Mouse (Mus musculus): ENCODE measurements around the gene Nanos2. TPM values are rescaled to one million over a fixed set of nuclear protein-coding genes. Genes with fewer than 3 reads are reported as not detected.

Gene Nanos2
- polyA plus RNA-seq, 1 experiment from 2014 or later, result not detected

DNA sequence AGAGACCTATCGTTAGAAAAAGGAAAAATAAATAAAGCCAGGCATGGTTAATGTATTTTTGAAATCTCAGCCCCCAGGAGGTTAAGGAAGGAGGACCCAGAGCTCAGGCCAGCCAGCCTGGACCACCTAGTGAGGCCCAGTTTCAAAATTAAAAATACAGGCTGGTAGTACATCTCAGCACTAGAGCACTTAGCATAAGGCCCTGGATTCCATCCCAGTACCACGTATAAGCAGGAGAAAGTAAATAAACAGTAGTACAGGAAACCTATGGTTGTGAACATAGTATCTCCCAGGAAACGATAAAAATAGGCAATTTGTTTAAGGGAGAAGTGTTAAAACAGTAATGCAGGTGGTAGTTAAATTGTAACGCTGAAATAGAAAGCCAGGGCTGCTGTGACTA lies 14.9 kb downstream of the Nanos2 start:
- peaks cover 4% of the 10 kb centered on the region; the same call in 1 of the 2 replicates for H3K36me3 ChIP-seq (ENCODE audit: inconsistent target)
- peak overlapping the region; percentile 42 for H3K4me3 ChIP-seq (ENCODE audit: inconsistent target)
- 26% methylated on average over 4 of the region's 4 CpGs for WGBS (ENCODE audit: missing documents)
- H3K27ac ChIP-seq, result peak overlapping the region; percentile 68
- peaks cover 49% of the 10 kb centered on the region for H3K79me2 ChIP-seq (ENCODE audit: inconsistent target)

DNA sequence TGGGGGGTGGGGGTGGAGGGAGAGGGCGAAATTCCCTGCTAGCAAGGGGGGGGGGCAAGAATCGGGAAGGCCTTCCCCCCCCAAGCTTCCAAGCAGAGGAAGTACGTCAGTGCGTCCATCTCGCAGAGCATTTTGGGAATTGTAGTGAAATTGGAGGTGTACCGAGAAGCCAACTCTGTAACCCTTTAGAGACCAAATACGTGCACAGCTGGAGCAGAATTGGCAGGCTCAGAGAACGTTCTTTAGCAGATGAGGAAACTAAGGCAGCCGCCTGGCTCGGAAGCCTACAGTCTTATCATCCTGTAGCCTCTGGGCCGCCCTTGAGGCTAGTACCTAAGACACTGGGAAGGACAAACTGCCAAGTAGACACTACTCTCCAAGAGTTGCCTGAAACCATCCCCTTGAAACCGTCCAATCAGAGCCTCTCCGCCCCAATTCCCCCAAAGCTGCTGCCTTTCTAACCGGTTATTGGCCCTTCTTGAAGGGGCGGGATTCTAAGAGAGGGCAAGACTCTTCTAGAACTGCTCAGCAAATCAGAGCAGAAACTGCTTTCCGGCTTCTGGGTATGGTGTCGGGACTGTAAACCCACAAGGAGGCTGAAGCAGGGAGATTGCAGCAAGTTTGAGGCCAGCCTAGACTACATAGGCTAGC lies 15.8 kb downstream of the Nanos2 start:
- peak overlapping the region; percentile 68 for H3K27ac ChIP-seq
- WGBS (ENCODE audit: missing documents), result 2% methylated on average over 15 of the region's 17 CpGs
- peak overlapping the region; percentile 42 for H3K4me3 ChIP-seq (ENCODE audit: inconsistent target)
- peaks cover 49% of the 10 kb centered on the region for H3K79me2 ChIP-seq (ENCODE audit: inconsistent target)
- no peaks in the 10 kb centered on the region for H3K36me3 ChIP-seq (ENCODE audit: inconsistent target)

DNA sequence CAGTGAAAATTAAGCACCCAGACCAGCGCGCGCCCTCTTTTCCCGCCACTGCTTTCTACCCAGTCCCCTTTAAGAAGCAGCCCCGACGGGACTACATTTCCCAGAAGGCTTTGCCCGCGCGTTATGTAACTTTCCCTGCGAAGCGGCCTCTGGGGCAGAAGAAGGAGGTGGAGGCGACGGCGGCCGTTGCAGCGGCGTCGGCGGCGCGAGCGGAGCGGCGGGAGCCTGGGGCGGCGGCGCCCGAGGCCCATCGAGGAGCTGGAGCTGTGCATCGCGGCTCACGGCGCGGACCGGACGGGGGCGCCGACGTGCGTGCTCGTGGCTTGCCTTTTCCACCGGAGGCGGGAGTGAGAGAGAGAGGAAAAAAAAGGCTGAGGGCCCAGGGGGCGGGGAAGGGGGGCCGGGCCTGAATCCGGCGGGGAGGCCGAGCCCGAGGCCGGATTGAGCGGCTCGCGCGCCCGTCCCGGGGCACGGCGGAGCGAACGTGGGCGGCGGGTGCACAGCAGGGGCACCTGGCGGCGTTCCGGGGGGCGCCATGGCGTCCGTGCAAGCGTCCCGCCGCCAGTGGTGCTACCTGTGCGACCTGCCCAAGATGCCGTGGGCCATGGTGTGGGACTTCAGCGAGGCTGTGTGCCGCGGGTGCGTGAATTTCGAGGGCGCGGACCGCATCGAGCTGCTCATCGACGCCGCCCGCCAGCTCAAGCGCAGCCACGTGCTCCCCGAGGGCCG lies 16.9 kb downstream of the Nanos2 start, which contains the start of gene Irf2bp1:
Irf2bp1 (plus strand) TSS at position 143 of the 729 bp plus-strand sequence.
- under 1% methylated on average over 60 of the region's 90 CpGs for WGBS (ENCODE audit: missing documents)
- no peaks in the 10 kb centered on the region for H3K36me3 ChIP-seq (ENCODE audit: inconsistent target)
- peaks cover 44% of the 10 kb centered on the region for H3K79me2 ChIP-seq (ENCODE audit: inconsistent target)
- H3K4me3 ChIP-seq (ENCODE audit: inconsistent target), result peak within 1 kb of the TSS; percentile 42
- H3K27ac ChIP-seq, result peak within 1 kb of the TSS; percentile 68

DNA sequence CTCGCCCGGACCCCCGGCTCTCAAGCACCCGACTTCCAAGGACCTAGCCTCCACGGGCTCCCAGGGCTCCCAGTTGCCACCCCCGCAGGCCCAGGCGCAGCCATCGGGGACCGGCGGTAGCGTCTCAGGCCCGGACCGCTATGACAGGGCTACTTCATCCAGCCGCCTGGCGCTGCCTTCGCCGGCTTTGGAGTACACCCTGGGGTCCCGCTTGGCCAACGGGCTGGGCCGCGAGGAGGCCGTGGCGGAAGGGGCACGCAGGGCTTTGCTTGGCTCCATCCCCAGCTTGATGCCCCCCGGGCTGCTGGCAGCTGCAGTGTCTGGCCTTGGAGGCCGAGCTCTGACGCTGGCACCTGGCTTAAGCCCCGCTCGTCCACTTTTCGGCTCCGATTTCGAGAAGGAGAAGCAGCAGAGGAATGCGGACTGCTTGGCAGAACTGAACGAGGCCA lies 17.5 kb downstream of the Nanos2 start:
- 21% methylated on average over 34 of the region's 34 CpGs for WGBS (ENCODE audit: missing documents)
- no peak overlapping the region for H3K4me3 ChIP-seq (ENCODE audit: inconsistent target)
- H3K79me2 ChIP-seq (ENCODE audit: inconsistent target), result peaks cover 38% of the 10 kb centered on the region
- H3K27ac ChIP-seq, result no peak overlapping the region
- H3K36me3 ChIP-seq (ENCODE audit: inconsistent target), result no peaks in the 10 kb centered on the region

DNA sequence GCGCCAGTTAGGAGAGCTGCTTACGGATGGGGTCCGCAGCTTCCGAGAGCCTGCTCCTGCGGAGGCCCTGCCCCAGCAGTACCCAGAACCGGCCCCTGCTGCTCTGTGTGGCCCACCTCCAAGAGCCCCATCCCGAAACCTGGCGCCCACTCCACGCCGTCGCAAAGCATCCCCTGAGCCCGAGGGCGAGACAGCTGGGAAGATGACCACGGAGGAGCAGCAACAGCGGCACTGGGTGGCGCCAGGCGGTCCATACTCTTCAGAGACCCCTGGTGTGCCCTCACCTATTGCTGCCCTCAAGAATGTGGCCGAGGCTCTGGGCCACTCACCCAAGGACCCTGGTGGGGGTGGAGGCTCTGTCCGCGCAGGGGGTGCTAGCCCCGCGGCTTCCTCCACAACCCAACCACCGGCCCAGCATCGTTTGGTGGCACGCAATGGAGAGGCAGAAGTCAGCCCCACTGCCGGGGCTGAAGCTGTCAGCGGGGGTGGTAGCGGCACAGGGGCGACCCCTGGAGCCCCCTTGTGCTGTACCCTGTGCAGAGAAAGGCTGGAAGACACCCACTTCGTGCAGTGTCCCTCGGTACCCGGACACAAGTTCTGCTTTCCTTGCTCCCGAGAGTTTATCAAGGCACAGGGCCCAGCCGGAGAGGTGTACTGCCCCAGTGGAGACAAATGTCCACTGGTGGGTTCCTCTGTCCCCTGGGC lies 18.4 kb downstream of the Nanos2 start:
- H3K79me2 ChIP-seq (ENCODE audit: inconsistent target), result peaks cover 29% of the 10 kb centered on the region
- H3K4me3 ChIP-seq (ENCODE audit: inconsistent target), result no peak overlapping the region
- 91% methylated on average over 34 of the region's 34 CpGs for WGBS (ENCODE audit: missing documents)
- H3K27ac ChIP-seq, result no peak overlapping the region
- no peaks in the 10 kb centered on the region for H3K36me3 ChIP-seq (ENCODE audit: inconsistent target)

DNA sequence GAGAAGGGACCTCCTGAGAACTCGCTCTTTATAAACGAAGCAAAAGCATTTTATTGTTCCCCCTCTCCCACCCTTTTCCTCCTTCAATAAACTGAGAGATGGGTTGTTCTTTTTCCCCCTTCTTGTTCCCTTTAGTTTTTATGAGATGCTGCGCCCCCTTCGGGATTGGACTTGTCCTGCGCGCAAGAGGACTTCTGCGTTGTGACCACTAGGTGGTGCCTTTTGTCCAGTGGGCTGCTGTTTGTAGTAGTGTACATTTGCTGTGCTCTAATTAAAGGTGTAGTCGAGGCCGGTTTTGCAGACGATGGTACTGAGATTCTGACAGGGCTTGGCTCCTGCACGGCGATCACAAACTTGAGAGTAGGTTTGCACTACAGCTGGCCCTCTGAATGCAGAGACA lies 19.3 kb downstream of the Nanos2 start:
- Histone ChIP-seq H3K4me3 (ENCODE audit: inconsistent target) (no peak overlapping the region), H3K79me2 (ENCODE audit: inconsistent target) (peaks cover 20% of the 10 kb centered on the region), H3K36me3 (ENCODE audit: inconsistent target) (no peaks in the 10 kb centered on the region), H3K27ac (no peak overlapping the region)
- 6% methylated on average over 12 of the region's 12 CpGs for WGBS (ENCODE audit: missing documents)

DNA sequence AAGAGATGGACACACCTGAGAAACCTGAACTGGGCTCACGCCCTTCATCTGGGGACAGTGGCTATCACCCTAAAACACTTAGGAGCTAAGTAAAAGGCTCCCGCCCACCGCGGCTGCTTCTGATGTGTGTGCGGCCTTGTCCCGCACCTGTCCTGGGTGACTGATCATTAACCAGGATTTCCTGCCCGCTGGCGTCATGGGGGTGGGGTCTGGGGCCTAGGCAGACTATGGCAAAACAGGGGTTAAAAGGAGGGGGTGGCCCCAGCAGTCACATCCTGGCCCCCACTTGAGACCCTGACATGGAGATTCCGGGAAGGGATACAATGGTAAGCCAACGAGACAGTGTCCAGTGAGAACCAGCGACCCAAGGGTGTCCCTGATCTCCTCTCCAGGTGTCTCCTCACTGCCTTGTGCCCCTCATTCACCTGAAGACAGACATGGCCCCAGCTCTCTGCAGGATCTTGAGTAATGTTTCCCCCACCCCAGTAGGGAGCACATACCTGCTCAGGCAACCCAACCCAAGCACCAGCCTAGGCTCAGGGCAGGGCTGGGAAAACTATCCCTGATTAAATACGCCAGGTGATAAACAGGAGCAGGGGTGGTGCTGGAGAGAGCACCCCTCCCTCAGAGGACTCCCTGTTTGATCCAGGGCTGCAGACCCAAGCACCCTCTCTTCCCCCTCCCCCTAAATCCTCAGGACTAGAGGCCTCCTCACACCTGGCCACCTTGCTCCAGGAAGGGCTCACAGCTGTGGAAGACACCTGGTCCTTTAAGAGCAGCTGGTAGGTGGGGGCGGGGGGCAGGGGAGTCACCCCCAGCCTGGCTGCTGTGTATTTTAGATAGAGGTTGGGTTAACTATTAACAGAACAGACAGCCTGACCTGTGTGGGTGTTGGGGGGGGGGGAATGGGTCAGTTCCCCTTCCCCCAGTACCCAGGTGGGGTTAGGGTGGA lies 20.1 kb downstream of the Nanos2 start:
- 84% methylated on average over 13 of the region's 13 CpGs for WGBS (ENCODE audit: missing documents)
- H3K36me3 ChIP-seq (ENCODE audit: inconsistent target), result no peaks in the 10 kb centered on the region
- peaks cover 16% of the 10 kb centered on the region for H3K79me2 ChIP-seq (ENCODE audit: inconsistent target)
- no peak overlapping the region for H3K27ac ChIP-seq
- no peak overlapping the region for H3K4me3 ChIP-seq (ENCODE audit: inconsistent target)

DNA sequence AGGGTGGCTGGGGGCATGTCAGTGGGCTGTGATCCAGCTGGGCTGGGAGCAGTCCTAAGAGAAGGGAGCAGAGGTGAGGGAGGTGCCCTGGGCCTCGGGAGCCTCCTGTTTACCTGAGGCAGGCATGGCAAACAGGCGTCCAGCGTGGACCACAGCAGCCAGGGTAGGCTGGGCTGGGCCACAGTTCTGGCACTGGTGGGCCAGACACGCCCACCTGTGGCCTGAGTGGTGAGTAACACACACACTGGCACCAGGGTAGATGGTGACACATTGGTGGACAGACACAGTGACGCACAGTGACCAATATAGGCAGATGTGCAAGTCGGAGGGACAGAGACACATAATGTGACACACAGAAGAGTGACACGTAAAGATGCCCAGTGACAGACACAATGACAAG lies 23.4 kb downstream of the Nanos2 start:
- WGBS (ENCODE audit: missing documents), result 85% methylated on average over 7 of the region's 7 CpGs
- Histone ChIP-seq H3K36me3 (ENCODE audit: inconsistent target) (no peaks in the 10 kb centered on the region), H3K27ac (no peak overlapping the region), H3K79me2 (ENCODE audit: inconsistent target) (peaks cover 7% of the 10 kb centered on the region; the same call in 1 of the 2 replicates), H3K4me3 (ENCODE audit: inconsistent target) (no peak overlapping the region)

DNA sequence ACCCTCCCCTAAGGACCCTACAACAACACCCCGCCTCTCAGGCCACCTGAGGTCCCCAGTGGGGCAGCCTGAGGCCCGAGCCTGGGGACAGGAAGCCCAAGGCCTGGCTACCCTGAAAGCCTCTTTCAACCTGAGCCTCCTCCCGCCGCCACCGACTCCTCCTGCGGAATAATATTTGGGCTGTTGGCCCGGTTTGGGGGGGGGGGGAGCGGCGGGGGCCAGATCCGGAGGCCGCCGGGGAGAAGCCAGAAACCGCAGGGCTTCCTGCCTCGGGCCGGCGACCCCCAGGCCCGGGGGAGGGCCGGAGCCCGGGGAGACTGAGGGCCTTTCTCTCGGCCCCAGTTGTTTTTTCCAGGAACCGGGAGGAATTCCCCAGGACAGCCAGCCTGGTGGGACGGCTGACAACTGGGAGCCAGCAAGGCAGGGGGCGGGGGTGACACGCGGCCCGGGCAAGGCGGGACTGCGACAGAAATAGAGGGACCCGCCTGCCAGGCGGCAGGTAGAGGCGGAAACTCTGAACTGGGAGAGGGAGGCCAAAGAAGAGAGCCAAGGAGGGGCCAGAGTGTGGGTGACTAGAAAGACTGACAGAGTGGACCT lies 24.9 kb downstream of the Nanos2 start:
- no peak overlapping the region for H3K4me3 ChIP-seq (ENCODE audit: inconsistent target)
- H3K27ac ChIP-seq, result no peak overlapping the region
- no peaks in the 10 kb centered on the region for H3K36me3 ChIP-seq (ENCODE audit: inconsistent target)
- no peaks in the 10 kb centered on the region for H3K79me2 ChIP-seq (ENCODE audit: inconsistent target)
- 8% methylated on average over 30 of the region's 31 CpGs for WGBS (ENCODE audit: missing documents)

DNA sequence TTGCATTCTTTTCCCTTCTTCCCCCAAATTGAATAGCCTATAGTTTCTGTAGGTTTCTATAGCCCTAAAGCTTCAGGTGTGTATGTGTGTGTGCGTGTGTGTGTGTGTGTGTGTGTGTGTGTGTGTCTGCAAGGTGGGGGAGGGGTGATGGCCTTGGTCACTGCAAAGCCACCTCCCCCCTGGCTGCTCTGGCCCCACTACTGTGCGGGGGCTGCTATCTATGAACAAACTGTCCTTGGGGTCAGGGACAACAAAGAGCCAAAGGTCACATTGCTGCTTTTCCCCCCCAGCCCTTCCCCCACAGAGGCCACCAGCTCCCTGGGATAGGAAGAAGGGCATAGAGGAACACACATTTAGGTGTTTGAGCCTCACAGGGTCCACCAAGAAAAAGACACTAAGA lies 25.7 kb downstream of the Nanos2 start:
- Histone ChIP-seq H3K79me2 (ENCODE audit: inconsistent target) (no peaks in the 10 kb centered on the region), H3K27ac (no peak overlapping the region), H3K4me3 (ENCODE audit: inconsistent target) (no peak overlapping the region), H3K36me3 (ENCODE audit: inconsistent target) (no peaks in the 10 kb centered on the region)
- 75% methylated on average over 2 of the region's 2 CpGs for WGBS (ENCODE audit: missing documents)

DNA sequence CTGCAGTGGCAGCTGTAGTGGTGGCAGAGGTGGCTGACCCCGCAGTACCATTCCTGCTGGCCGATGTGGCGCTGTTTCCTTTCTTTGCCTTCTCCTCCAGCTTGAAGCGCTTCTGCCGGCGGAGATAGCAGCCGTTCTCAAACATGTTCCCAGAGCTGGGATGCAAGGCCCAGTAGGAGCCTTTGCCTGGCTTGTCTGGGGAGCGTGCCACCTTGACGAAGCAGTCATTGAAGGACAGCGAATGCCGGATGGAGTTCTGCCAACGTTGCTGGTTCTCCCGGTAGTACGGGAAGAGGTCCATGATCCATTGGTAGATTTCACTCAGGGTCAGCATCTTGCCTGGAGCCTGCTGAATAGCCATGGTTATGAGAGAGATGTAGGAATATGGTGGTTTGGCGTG lies 27.3 kb downstream of the Nanos2 start:
- 97% methylated on average over 14 of the region's 15 CpGs for WGBS (ENCODE audit: missing documents)
- Histone ChIP-seq H3K27ac (no peak overlapping the region), H3K79me2 (ENCODE audit: inconsistent target) (no peaks in the 10 kb centered on the region), H3K36me3 (ENCODE audit: inconsistent target) (no peaks in the 10 kb centered on the region), H3K4me3 (ENCODE audit: inconsistent target) (no peak overlapping the region)

DNA sequence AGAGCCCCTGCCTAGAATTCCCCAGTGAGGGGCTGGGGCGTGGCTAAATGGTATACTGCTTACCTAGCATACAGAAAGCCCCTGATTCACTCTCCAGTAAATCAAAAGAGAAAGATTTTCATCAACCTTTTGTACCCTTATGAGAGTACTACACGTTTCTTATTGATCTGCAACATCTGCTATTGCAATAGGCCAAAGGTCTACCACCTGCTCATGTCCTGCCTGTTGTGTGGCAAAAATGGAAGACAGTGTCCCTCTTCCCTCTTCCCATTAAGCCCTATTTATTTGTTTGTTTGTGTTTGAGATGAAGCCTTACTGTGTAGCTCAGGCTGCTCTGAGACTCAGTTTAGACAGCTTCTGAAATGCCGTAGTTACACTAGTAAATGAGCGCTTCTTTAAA lies 28.8 kb downstream of the Nanos2 start:
- Histone ChIP-seq H3K36me3 (ENCODE audit: inconsistent target) (no peaks in the 10 kb centered on the region), H3K79me2 (ENCODE audit: inconsistent target) (no peaks in the 10 kb centered on the region), H3K27ac (no peak overlapping the region), H3K4me3 (ENCODE audit: inconsistent target) (no peak overlapping the region)
- WGBS (ENCODE audit: missing documents), result 100% methylated on average over 4 of the region's 4 CpGs

DNA sequence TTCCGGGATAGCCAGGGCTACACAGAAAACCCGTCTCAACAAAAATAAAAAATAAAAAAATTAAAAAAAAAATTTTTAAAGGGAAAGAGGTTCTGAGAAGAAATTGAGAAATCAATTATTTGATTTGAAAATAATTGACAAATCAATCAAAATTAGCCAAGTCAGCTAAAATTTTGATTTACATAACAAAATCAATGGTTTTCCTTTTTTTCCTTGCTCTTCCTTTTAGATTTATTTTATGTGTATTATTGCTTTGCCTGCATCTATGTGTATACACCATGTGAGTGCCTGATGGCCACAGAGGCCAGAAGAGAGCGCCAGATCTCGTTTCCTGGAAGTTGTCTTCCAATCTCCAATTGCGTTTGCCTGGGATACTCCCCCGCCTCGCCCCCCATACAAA lies 30.7 kb downstream of the Nanos2 start:
- H3K27ac ChIP-seq, result no peak overlapping the region
- H3K79me2 ChIP-seq (ENCODE audit: inconsistent target), result no peaks in the 10 kb centered on the region
- no peaks in the 10 kb centered on the region for H3K36me3 ChIP-seq (ENCODE audit: inconsistent target)
- WGBS (ENCODE audit: missing documents), result 95% methylated on average over 7 of the region's 7 CpGs
- no peak overlapping the region for H3K4me3 ChIP-seq (ENCODE audit: inconsistent target)

DNA sequence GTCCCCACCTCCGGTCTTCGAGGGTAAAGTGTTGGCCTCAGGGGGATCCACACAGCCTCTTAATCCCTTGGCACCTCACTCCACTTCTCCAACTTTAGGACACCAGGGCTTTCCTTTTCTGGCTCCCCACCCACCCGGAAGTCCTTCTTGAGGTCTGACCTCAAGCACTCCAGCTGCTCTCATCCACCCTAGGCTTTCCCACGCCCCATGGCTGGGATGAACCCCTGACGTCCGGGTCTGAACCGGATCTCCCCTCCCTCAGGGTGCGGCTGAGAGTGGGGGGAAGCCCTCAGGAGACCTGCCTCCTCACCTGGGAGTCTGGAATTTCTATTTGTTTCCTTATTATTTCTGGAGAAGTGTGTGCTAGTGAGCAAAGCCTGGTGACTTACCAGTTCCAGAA lies 33.8 kb downstream of the Nanos2 start:
- Histone ChIP-seq H3K36me3 (ENCODE audit: inconsistent target) (no peaks in the 10 kb centered on the region), H3K79me2 (ENCODE audit: inconsistent target) (peaks cover 16% of the 10 kb centered on the region), H3K4me3 (ENCODE audit: inconsistent target) (no peak overlapping the region), H3K27ac (no peak overlapping the region)
- WGBS (ENCODE audit: missing documents), result 54% methylated on average over 8 of the region's 8 CpGs
